Mouse (Mus musculus) ovary, adult 18-20 months (tissue): ENCODE data around the gene Mybpc3.

Source experiments
- DNase-seq: peaks from one replicate; pipeline ENCODE4 v3.0.0; 2022; ENCODE audit warnings: low spot score, mixed read lengths

Gene Mybpc3

DNA sequence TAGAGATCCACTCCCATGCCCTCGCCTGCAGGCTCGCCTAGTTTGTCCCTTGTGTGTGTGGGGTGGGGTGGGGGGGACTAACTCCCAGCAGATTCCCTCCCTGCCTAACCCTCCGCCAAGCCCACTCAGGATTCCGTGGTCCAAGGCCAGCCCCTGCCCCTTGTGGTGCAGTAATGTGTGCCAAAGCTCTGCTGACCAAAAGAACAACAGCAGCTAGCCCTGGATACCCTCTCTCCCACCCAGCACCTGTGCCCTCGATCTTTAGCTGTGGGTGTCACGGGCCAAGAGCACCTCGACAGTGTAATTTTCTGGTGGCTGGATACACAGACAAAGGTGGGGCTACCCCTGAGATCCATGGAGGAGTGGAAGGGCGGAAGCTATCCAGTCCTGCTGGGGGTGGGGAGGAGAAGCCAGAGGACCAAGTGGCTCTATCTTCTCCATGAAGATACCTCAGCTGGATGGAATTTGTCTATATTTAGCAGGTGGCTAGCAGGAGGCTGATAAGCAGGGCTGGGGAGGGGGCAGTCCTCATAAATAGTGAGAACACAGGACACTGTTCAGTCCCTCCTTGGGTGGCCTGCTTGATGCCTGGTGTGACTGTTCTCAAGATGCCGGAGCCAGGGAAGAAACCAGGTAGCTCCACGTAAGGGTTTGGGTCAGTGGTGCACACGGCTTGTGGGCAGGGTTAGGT is at the start of gene Mybpc3:
Gene Mybpc3, plus strand, starts transcription at position 560 of the 691 bp plus-strand sequence.
- DNase-seq, result no peak

GRCm38 (mm10) chr2:91068162-91068871 is 49.6 kb upstream of the Mybpc3 start:
- no peak for DNase-seq

DNA sequence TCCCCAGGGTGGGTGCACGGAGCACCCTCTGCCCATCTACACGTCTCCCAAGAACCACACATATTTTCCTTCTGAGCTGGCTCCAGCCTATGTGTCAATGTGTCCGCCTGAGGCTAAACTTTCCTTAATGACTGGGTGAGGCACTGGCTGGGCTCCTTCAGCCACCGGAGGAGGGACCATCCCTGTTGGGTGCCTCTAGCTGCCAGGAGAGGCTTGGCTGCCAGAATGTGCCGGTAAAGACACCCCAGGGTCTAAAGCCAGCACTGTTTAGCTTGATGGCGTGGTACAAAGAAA is 49.1 kb upstream of the Mybpc3 start:
- no peak for DNase-seq

- DNase-seq, result no peak
Measured at GRCm38 (mm10) chr2:91069306-91070000, 48.5 kb upstream of the Mybpc3 start.

DNA sequence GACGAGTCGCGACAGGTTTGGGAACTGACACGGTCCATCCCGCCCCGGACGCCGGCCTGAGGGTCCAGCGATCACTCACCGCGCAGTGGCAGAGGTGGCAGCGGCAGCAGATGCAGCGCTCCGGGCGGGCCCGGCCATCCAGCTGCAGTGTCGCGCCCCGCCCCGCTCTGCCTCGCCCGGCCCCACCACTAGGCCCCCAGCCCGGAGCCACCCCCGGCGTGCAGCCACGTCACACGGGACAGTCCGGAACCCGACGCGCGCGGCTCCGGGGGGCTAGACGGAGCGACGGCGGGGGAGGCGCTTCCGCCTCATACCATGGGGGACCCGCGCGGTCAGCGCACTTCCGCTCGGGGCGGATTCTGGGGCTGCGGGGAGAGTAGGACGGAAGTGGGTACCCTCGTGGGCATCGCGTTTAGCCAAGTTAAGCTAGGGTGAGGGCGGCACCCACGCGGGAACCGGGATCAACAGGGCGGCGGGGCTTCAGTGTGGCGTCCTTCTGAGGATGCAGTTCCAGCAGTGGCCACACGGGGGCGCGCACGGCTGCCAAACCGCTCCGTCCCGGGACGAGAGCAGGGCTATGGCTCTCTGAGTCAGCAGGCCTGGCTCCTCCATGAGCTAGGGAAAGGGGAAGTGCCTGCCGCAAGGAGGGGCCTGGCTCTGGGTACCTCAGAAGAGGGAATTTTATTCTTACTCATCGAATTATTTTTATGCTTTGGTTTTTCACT is 47.7 kb upstream of the Mybpc3 start, which contains the start of gene Slc39a13:
Gene Slc39a13, minus strand, starts transcription at position 342 of the 725 bp plus-strand sequence.
- DNase-seq, result peak; percentile 95

DNA sequence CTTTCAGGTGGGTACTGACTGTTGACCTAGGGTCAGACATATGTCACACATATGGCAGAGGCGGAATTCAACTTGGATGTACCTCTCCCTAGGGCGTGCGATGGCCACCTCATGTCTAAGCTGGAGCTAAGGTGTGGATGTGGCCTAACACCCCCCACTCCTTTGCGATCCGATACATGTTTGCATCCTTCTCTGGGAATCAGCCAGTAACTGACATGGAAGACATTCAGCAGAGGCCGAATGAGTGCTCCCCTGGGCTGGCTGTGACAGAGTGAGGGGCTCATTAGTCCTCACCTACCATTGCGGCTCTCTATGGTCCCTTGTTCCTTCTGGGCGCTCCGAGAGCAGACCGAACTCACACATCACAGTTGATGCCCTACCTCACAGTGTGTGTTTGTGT is 46.9 kb upstream of the Mybpc3 start:
- no peak for DNase-seq

DNA sequence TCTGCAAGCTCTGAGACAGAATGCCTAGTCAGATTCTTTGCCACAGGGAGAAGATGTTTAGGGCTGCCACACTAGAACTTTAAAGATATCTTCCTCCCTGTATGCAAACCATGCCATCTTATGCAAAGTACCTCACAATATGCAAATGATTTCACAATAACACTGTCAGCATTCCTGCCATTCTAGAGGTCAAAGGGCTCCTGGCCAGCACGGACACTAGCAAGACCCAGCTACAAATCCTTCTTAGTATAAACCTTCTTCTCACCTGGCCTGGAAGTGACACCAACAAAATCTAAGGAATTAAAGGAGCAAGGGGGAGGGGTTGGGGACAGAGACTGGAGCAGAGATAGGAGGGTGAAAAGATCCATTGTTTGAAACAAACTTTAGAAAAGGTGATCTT is 45.9 kb upstream of the Mybpc3 start:
- no peak for DNase-seq

DNA sequence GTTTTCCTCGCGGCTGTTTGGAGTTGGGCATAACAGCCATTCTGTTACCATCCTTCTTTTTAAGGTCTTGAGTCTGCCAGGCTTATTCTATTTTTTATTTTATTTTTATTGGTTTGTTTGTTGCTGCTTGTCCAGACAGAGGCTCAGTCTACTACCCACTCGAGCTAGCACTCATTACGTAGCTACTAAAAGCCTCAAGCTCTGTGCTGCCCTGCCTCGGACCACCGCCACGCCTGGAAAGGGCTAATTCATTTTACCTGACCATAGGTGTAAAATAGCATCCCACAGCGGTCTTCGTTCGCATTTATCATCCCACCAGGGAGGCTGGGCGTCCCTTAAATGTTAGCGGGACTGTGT is 40.0 kb upstream of the Mybpc3 start:
- no peak for DNase-seq

- no peak for DNase-seq
Measured at GRCm38 (mm10) chr2:91078314-91079025, 39.5 kb upstream of the Mybpc3 start.

DNA sequence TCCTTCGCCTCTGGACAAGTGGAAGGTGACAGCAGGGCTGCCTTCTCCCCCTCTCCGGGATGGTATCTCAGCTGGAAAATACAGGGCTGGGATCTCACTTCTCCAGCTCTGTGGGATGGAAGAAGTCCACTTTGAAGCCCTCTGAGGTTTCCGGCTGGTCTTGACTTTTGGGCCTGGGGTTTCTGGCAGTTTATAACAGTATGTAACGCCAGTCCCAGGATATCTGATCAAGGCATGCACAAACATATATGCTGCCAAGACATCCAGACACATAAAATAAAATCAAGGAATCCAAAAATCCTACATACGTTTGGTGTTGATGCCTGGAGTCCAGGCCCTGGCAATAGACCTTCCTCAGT is 38.9 kb upstream of the Mybpc3 start:
- no peak for DNase-seq

GRCm38 (mm10) chr2:91080784-91081513 is 37.0 kb upstream of the Mybpc3 start:
- no peak for DNase-seq

DNA sequence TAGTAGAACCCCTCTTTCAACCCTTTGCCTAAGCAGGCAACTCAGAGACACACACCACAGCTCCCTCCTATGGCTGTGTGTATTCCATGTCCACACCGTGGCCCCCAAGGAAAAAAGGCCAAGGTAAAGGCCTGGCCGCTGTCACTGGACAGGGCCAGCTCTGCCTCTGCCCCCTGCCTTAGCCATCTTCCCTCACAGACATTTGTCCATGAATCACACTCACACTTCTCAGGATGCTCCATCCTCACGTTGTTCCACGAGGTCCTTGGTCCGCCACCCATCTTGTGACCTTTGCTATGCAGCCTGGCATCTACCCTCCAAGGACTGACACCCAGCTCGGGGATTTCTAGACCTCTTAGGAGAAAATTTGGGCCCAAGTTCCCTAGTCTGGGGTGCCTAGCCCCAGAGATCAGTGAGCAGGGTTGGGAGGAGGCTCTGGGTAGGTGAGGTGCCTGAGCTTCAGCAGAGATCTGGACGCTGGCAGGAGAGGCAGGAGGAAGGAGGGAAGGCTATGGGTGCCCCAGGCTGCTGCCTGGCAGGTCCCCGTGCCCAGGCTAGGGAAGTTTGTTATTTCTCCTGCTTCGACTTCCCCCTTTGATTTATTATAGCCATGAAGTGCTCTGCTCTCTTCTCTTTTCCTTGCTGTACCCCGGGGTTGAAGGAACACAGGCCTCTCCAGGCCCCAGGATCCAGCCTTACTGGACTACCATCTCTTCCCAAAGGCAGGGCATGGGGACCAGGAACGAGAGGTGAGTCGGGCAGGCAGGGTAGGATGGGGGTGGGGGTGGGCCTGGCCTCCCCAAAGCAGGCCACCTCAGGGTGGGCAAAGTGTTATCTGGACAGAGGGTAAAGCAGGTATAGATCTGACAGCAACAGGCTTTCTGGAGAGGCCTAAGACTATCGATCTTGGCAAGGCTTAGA is 35.9 kb upstream of the Mybpc3 start, which contains the start of gene Spi1:
Gene Spi1, plus strand, starts transcription at position 616 of the 921 bp plus-strand sequence.
- DNase-seq, result no peak

GRCm38 (mm10) chr2:91082844-91083243 is 35.1 kb upstream of the Mybpc3 start:
- DNase-seq, result no peak

DNA sequence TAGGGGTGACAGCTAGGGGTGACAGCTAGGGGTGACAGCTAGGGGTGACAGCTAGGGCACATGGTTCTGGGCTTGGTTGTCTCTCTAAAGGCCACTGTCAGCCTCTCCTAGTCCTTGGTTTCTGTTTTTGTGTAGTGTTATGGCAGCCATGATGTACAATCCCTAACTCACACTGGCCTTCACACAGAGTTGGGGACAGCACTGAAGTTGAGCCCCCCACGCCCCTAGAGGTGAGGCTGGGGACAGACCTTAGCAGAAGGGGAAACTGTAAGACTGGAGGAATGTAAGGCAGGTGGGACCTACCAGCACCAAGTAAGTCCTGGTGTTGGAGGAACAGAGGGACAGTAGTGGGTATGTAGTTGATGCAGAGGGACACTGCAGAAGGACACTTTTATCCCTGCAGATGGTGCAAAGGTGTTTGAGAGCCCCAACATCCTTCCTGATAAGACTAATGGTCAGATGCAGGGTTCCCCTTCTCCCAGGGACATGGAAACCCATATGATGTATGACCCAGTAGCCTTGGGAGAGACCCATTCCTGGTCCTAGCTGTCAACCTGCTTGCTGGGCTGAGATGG is 34.5 kb upstream of the Mybpc3 start:
- no peak for DNase-seq

DNA sequence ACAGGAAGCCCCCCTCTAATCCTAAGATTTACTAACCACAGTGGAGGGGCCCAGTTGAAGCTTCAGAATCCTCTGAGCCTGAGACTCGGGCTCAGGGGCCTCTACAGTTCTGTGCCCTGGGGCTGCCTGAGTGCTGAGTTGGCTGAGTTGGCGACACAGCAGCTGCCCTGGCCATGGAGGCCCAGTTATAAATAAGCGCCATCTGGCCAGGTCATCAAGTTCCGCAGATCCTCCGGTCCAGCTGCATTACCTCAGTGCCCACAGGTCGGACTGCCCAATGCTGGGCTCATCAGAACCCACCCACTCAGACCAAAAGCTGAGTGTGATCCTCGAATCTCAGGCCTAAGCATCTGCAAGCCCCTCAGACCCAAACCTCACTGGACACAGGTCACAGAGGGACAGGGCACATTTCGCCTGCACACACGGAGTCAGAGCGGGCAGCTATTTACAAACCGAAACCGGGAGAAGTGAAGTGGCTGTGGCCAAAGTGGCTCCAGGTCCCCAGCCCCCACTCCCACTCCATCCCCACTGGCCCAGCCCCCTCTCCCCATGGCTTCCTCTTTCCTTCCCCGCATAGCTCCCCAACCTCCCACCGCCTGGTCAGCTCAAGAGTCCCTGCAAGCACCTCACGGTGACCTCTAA is 33.6 kb upstream of the Mybpc3 start:
- no peak for DNase-seq

DNA sequence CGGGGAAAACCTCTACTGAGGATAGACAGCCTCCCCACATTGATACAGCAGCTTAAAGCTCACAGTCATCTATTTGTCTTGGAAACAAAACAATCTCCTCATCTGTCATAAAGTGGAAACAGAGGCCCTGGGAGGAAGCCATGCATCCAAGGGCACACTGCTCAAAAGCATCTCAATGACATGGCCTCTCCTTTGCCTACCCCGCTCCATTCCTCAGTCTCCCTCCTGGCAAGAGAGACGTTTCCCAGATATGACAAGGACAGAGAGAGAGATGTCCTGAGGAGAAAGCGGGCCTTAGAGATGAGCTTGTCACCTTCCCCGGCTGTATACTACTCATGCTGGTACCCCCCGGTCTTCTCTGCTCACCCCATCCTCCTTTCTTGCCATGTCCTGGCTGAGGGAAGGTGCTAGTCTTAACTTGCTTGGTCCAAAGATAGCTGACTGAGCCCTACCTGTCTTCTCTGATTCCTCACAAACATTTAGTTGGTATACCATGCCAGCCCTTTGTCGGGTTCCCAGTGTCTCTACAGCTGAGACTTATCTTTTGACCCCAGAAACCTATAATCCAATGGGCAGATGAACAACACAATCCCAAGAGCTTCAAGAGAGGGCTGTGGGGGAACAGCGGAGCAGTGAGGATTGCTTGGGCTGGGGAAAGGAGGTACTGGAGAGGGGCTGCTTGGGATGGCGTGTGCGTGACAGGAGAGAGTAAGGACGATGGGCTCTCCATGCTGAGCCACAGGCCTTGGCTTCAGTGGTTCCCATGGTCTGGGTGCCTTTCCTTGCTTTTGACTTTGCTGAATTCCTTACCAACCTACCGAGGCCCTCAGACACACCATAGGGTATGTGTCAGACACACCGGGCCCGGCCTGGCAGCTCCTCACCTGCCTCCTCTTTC is 32.2 kb upstream of the Mybpc3 start:
- no peak for DNase-seq

DNA sequence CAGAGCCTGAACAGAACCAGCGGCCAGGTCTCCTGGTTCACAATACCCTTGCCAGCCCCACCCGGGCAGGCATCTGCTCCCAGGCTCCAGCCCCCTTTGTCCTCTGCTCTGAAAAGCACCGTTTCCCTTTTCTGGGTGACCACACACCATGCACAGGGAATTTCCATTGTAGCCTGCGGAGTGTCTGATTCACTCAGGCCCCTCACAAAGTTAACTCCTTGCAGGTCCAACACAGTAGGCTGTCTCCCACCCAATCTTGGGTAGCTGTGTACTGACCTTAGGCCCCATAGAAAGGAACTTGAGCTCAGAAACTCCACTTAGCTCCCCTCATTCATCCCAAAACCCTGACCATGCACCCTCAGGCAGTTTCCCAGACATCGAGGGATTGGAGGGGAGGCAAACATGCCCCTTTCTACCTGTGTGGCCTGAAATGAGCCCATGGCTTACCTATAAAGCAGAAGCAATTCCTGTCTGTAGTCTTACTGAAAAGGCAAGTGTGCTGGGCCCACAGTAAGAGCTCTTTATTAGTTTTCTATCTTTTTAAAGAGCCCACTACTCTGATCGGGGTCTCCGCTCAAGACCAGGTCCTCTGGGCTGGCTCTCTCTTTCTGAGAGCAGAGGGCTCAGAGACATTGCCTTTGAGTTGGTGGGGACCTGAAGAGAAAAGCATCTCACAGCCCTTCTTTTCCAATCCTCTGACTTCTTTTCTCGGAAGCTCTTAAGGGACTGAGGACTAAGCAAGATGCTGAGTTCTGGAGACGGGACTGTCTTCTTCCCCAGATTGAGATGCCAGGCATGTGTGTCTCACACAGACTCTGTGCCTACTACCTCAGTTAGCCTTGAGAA is 31.3 kb upstream of the Mybpc3 start:
- DNase-seq, result no peak
